Mouse (Mus musculus) heart, postnatal 0 days (tissue): ENCODE measurements around the gene Tcap.

Source experiments
- CTCF ChIP-seq: IDR thresholded peaks from 2 replicates; pipeline ENCODE4 v1.5.1; 2016; ENCODE audit warnings: antibody characterized with exemption, control low read depth, low read depth
- EP300 ChIP-seq: IDR thresholded peaks from 2 replicates; pipeline ENCODE4 v1.6.1; 2016; ENCODE audit warnings: antibody characterized with exemption, low read depth

DNA sequence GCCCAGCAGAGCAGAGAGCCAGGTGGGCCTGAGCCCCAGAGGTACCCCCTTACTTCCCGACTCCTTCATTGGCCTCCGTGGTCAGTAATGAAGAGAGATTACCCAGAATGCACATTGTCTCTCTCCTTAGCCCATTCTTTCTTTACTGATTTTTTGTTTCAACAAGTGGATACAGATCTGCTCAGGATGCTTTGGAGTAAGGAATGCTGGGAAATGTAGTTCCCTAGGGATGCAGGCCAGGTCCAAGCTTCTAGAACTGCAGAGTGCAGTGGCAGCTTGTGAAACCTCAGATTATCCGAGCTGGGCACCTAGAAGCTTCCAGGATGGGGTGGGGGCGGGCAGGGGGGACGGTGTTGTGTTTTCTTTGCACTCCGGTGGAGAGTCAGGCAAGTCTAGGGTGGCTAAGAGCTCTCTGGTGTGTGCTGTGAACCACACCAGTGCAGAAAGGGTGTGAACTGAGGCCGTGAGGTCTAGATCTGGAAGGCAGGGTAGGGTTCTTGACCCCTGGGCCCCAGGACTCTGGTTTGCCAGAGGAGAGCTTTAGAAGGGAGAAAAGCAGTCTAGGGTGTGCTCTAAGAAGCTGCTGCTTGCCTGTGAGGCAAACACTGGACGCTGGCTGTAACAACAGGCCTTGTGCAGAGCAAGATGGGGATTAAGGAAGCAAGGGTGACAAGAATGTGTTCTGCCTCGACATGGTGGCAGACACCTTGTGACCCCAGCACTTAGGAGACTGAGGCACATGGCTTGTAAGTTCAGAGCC, 48.3 kb downstream of the Tcap start:
- no peak for TF ChIP-seq EP300
- TF ChIP-seq CTCF: no peak
